Mouse (Mus musculus) ES-E14 (cell line): ENCODE results near the gene Dnajb3.
"Not testable (repeated sequence)": the region's sequence is repeated elsewhere in the genome, so short reads cannot be mapped to it uniquely, and the experiment has no call there.

Experiments
- HCFC1 ChIP-seq: IDR thresholded peaks from 2 replicates; pipeline ENCODE4 v1.6.1; 2012; ENCODE audit warnings: low read length, inconsistent platforms, borderline replicate concordance; ENCODE audit not compliant: insufficient read depth
- ZNF384 ChIP-seq: IDR thresholded peaks from 2 replicates; pipeline ENCODE4 v1.6.1; 2012; ENCODE audit warnings: low read depth, low read length, inconsistent platforms

DNA sequence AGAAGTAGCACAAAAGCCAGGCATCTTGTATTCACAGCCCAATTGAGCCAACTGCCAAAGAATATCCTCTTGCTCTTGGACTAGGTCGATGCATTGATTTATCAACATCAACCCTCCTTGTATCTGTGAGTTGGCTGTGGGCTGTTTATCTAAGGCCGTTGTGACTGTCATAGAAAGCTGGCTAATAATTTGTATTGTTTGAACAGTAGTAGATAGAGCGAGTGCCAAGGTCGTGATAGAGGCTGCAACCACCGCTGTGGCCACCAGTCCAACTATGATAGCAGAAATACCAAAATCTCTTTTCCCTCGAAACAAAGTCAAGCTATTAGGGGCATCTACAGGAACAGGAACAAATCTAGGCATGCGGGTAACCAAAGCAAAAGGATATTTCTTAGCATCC, 33.4 kb downstream of the Dnajb3 start:
- not testable (repeated sequence) for TF ChIP-seq ZNF384, HCFC1
